Mouse (Mus musculus): ENCODE results near the gene Abhd17c. TPM values are rescaled to one million over a fixed set of nuclear protein-coding genes. Genes with fewer than 3 reads are reported as not detected.

Abhd17c gene
- total and polyA plus RNA-seq, 3 experiments = 35.3 to 44.0 (median 40.4) TPM

GRCm38 (mm10) chr7:84119216-84120105, 32.2 kb downstream of the Abhd17c start:
- in situ Hi-C loops (cut with MboI; ENCODE audit: low pct_ligation_motif_present, low pct_unique_long_range_greater_than_20kb, low sequenced_read_pairs) = no loop called here
- TF ChIP-seq BHLHE40 (IDR thresholded peaks at IDR 0.05; ENCODE audit: low read depth, low read length) (0 out of 2 replicates have a peak, but pooled peaks have one; percentile 7), ZKSCAN1 (IDR thresholded peaks at IDR 0.05; ENCODE audit: borderline replicate concordance, low read depth, low read length) (no peak)

GRCm38 (mm10) chr7:84117543-84118122, 34.1 kb downstream of the Abhd17c start:
- no peak overlapping the region for H3K27ac ChIP-seq (ENCODE audit: insufficient read depth, low read depth)
- H3K4me1 ChIP-seq (ENCODE audit: control insufficient read depth in 1 of 2, insufficient read depth in 2 of 2) = peaks cover 8 to 76% of the 10 kb centered on the region in 2 experiments
- H3K9me3 ChIP-seq (replicated peaks; ENCODE audit: low read length) = no peaks in the 10 kb centered on the region
- H3K79me2 ChIP-seq (replicated peaks; ENCODE audit: control insufficient read depth, extremely low read depth, insufficient read depth, poor library complexity, severe bottlenecking) = peaks cover 16% of the 10 kb centered on the region
- H3K36me3 ChIP-seq (replicated peaks in 1 of 2; ENCODE audit: control insufficient read depth in 1 of 2, insufficient read depth in 1 of 2, low read length in 1 of 2) = peaks cover 10 to 63% of the 10 kb centered on the region in 2 experiments
- dilution Hi-C loops (cut with MboI; ENCODE audit: extremely low pct_ligation_motif_present, extremely low pct_unique_long_range_greater_than_20kb, low sequenced_read_pairs) = no loop called here
- H3K27me3 ChIP-seq (replicated peaks) = no peaks in the 10 kb centered on the region
- H3K4me2 ChIP-seq (ENCODE audit: insufficient read depth, low read depth, poor library complexity, severe bottlenecking) = no peak overlapping the region
- no peak for TF ChIP-seq MAFK (IDR thresholded peaks at IDR 0.05; ENCODE audit: insufficient replicate concordance, low read length)
- TF ChIP-seq HCFC1 (IDR thresholded peaks at IDR 0.05; ENCODE audit: low read depth, low read length) = no peak
- TF ChIP-seq MXI1 (IDR thresholded peaks at IDR 0.05; ENCODE audit: low read depth, low read length) = no peak
- no peak for TF ChIP-seq MAX (IDR thresholded peaks at IDR 0.05; ENCODE audit: low read length)
- TF ChIP-seq JUND (conservative IDR thresholded peaks at IDR 0.05; ENCODE audit: low read depth, low read length) = no peak
- no peak for TF ChIP-seq BHLHE40 (IDR thresholded peaks at IDR 0.05; ENCODE audit: low read depth, low read length)
- TF ChIP-seq CHD1 (IDR thresholded peaks at IDR 0.05; ENCODE audit: low read depth, low read length) = no peak
- no peak for TF ChIP-seq ZNF384 (IDR thresholded peaks at IDR 0.05; ENCODE audit: low read depth, low read length)
- no peak for TF ChIP-seq JUN (IDR thresholded peaks at IDR 0.05; ENCODE audit: insufficient read depth, low read depth, low read length)
- TF ChIP-seq SIN3A (IDR thresholded peaks at IDR 0.05; ENCODE audit: low read length) = no peak
- TF ChIP-seq E2F4 (IDR thresholded peaks at IDR 0.05; ENCODE audit: insufficient replicate concordance, low read depth, low read length) = no peak
- TF ChIP-seq MYC (IDR thresholded peaks at IDR 0.05; ENCODE audit: low read depth, low read length) = no peak
- no peak for TF ChIP-seq ELF1 (IDR thresholded peaks at IDR 0.05; ENCODE audit: low read depth, low read length)
- TF ChIP-seq UBTF (IDR thresholded peaks at IDR 0.05; ENCODE audit: low read depth, low read length) = no peak
- TF ChIP-seq CHD2 (IDR thresholded peaks at IDR 0.05; ENCODE audit: low read length) = no peak
- no peak for TF ChIP-seq SMC3 (IDR thresholded peaks at IDR 0.05; ENCODE audit: low read depth, low read length)
- no peak for TF ChIP-seq KAT2A (IDR thresholded peaks at IDR 0.05; ENCODE audit: insufficient replicate concordance, low read length)
- no peak overlapping the region for H3K9ac ChIP-seq (ENCODE audit: insufficient read depth, low read depth)
- H3K4me3 ChIP-seq (replicated peaks in 1 of 3; ENCODE audit: low read depth in 2 of 3, low read length in 2 of 3, poor library complexity in 1 of 3) = no peak overlapping the region
- DNase-seq (ENCODE audit: extremely low read depth) = no peak
- in situ Hi-C loops (cut with MboI; ENCODE audit: low pct_ligation_motif_present, low pct_unique_long_range_greater_than_20kb, low sequenced_read_pairs) = no loop called here

More at GRCm38 (mm10) chr7:84119216-84120105, 32.2 kb downstream of the Abhd17c start:
- Histone ChIP-seq H3K79me2 (replicated peaks; ENCODE audit: control insufficient read depth, extremely low read depth, insufficient read depth, poor library complexity, severe bottlenecking) (peaks cover 22% of the 10 kb centered on the region), H3K9ac (ENCODE audit: insufficient read depth, low read depth) (no peak overlapping the region), H3K9me3 (replicated peaks; ENCODE audit: low read length) (no peaks in the 10 kb centered on the region), H3K4me3 (replicated peaks in 1 of 3; ENCODE audit: low read depth in 2 of 3, low read length in 2 of 3, poor library complexity in 1 of 3) (no peak overlapping the region), H3K4me1 (ENCODE audit: control insufficient read depth in 1 of 2, insufficient read depth in 2 of 2) (peaks cover 7 to 91% of the 10 kb centered on the region in 2 experiments), H3K36me3 (replicated peaks in 1 of 2; ENCODE audit: control insufficient read depth in 1 of 2, insufficient read depth in 1 of 2, low read length in 1 of 2) (peaks cover 0 to 56% of the 10 kb centered on the region in 2 experiments), H3K4me2 (ENCODE audit: insufficient read depth, low read depth, poor library complexity, severe bottlenecking) (no peak overlapping the region), H3K27ac (ENCODE audit: insufficient read depth, low read depth) (no peak overlapping the region), H3K27me3 (replicated peaks) (no peaks in the 10 kb centered on the region)
- dilution Hi-C loops (cut with MboI; ENCODE audit: extremely low pct_ligation_motif_present, extremely low pct_unique_long_range_greater_than_20kb, low sequenced_read_pairs) = no loop called here
- DNase-seq (ENCODE audit: extremely low read depth) = peak; percentile 33
